Mouse (Mus musculus) embryonic facial prominence, embryonic 14.5 days (tissue): ENCODE results near the gene Gm13279. TPM values are rescaled to one million over a fixed set of nuclear protein-coding genes. Genes with fewer than 3 reads are reported as not detected.
"Not testable (repeated sequence)": the region's sequence is repeated elsewhere in the genome, so short reads cannot be mapped to it uniquely, and the experiment has no call there.

Source experiments
- ATAC-seq: fragments of 200-750 bp; cut with Nextera tagmentation; 2 replicates; pipeline ENCODE4 v1.8.0; 2017; ENCODE audit warnings: low read depth, moderate number of reproducible peaks, moderate TSS enrichment
- DNase-seq: peaks from one replicate; pipeline ENCODE4 v3.0.0-alpha.2; 2015; ENCODE audit warnings: low spot score
- H3K27ac ChIP-seq: fragments of 300-500 bp; sonication (generic); replicated peaks from 2 replicates; pipeline ENCODE4 v1.5.1; 2014; ENCODE audit warnings: low read depth, mild to moderate bottlenecking, low read length, moderate library complexity
- H3K27me3 ChIP-seq: fragments of 300-500 bp; sonication (generic); replicated peaks from 2 replicates; pipeline ENCODE4 v1.6.1; 2014; ENCODE audit warnings: low read length; ENCODE audit not compliant: control insufficient read depth, insufficient read depth
- H3K36me3 ChIP-seq: fragments of 300-500 bp; sonication (generic); 2 replicates; pipeline ENCODE4 v1.6.1; 2014; ENCODE audit warnings: low read length, mixed read lengths; ENCODE audit not compliant: control insufficient read depth, insufficient read depth
- H3K4me1 ChIP-seq: fragments of 300-500 bp; sonication (generic); 2 replicates; pipeline ENCODE4 v1.6.1; 2014; ENCODE audit warnings: antibody characterized with exemption, low read length; ENCODE audit not compliant: control insufficient read depth, insufficient read depth
- H3K4me2 ChIP-seq: fragments of 300-500 bp; sonication (generic); 2 replicates; pipeline ENCODE4 v1.6.1; 2014; ENCODE audit warnings: low read depth, mild to moderate bottlenecking, low read length, moderate library complexity, mixed read lengths
- H3K4me3 ChIP-seq: fragments of 300-500 bp; sonication (generic); 2 replicates; pipeline ENCODE4 v1.5.1; 2014; ENCODE audit warnings: low read depth, mild to moderate bottlenecking, low read length
- H3K9ac ChIP-seq: fragments of 300-500 bp; sonication (generic); 2 replicates; pipeline ENCODE4 v1.6.1; 2014; ENCODE audit warnings: low read depth, mild to moderate bottlenecking, low read length, moderate library complexity, mixed read lengths
- H3K9me3 ChIP-seq: fragments of 300-500 bp; sonication (generic); 2 replicates; pipeline ENCODE4 v1.6.1; 2016; ENCODE audit warnings: low read length; ENCODE audit not compliant: control insufficient read depth
- WGBS: fragments of 180-500 bp; shearing (Covaris S2); extraction: QIAGEN DNeasy Blood & Tissue Kit; methylation state at CpG from one replicate; pipeline ENCODE4 v1.1.7; 2014; 5-methylcytosine and 5-hydroxymethylcytosine counted together
- polyA plus RNA-seq: library from polyadenylated mRNA; unstranded; fragments of >200 nt; fragmentation: Nextera tagmentation; extraction: Ambion mirVana; gene quantifications from 2 replicates; pipeline ENCODE4 v1.2.1, GENCODE M21; 2014

The Gm13279 gene
- polyA plus RNA-seq, 1 experiment from 2014 or later: not detected

- 62% methylated on average over 6 of the region's 8 CpGs for WGBS
- ATAC-seq, DNase-seq, H3K9ac ChIP-seq, H3K36me3 ChIP-seq, H3K27me3 ChIP-seq, H3K4me2 ChIP-seq, H3K4me1 ChIP-seq, H3K9me3 ChIP-seq, H3K4me3 ChIP-seq, H3K27ac ChIP-seq: not testable (repeated sequence)
Observed at GRCm38 (mm10) chr4:88761776-88762175, 35.4 kb upstream of the Gm13279 start.

GRCm38 (mm10) chr4:88762341-88762740 is 34.9 kb upstream of the Gm13279 start:
- H3K36me3 ChIP-seq, H3K4me3 ChIP-seq, DNase-seq, H3K27me3 ChIP-seq, H3K9ac ChIP-seq, H3K4me1 ChIP-seq, H3K9me3 ChIP-seq, H3K4me2 ChIP-seq, ATAC-seq, H3K27ac ChIP-seq: not testable (repeated sequence)
- 58% methylated on average over 9 of the region's 9 CpGs for WGBS

- H3K27ac ChIP-seq: peak overlapping the region; percentile 52; the same call in 1 of the 2 replicates
- H3K36me3 ChIP-seq: not testable (repeated sequence)
Observed at GRCm38 (mm10) chr4:88763384-88764018, 33.7 kb upstream of the Gm13279 start.

GRCm38 (mm10) chr4:88773534-88773933 is 23.7 kb upstream of the Gm13279 start, which contains the start of gene Gm13290:
Gene Gm13290 (plus strand): TSS chr4:88773834.
- not testable (repeated sequence) for H3K36me3 ChIP-seq

More at GRCm38 (mm10) chr4:88763384-88764018, 33.7 kb upstream of the Gm13279 start:
- H3K9me3 ChIP-seq, H3K27me3 ChIP-seq, ATAC-seq, H3K4me1 ChIP-seq: not testable (repeated sequence)
- peak; percentile 85 for DNase-seq
- Histone ChIP-seq H3K4me3 (peak overlapping the region; percentile 35), H3K4me2 (peak overlapping the region; percentile 49), H3K9ac (peak overlapping the region; percentile 53; the same call in 1 of the 2 replicates)
- 6% methylated on average over 12 of the region's 42 CpGs for WGBS

GRCm38 (mm10) chr4:88776622-88777021 is 20.6 kb upstream of the Gm13279 start, which contains the start of gene Gm13289:
Gene Gm13289 (plus strand): TSS chr4:88776922.
- H3K4me2 ChIP-seq, H3K4me1 ChIP-seq, DNase-seq, H3K36me3 ChIP-seq, H3K4me3 ChIP-seq, H3K9ac ChIP-seq, ATAC-seq, H3K27me3 ChIP-seq, H3K9me3 ChIP-seq, H3K27ac ChIP-seq: not testable (repeated sequence)
- no CpG with 5 or more reads among the region's 29 CpGs for WGBS

More at GRCm38 (mm10) chr4:88773534-88773933, 23.7 kb upstream of the Gm13279 start, which contains the start of gene Gm13290:
- H3K9ac ChIP-seq, H3K4me2 ChIP-seq, ATAC-seq, H3K4me1 ChIP-seq, H3K9me3 ChIP-seq, H3K27ac ChIP-seq, DNase-seq, H3K27me3 ChIP-seq, H3K4me3 ChIP-seq: not testable (repeated sequence)
- no CpG with 5 or more reads among the region's 32 CpGs for WGBS

GRCm38 (mm10) chr4:88779550-88779949 is 17.6 kb upstream of the Gm13279 start, which contains the start of gene Gm13272:
Gene Gm13272 (plus strand): TSS chr4:88779850.
- not testable (repeated sequence) for ATAC-seq, H3K27ac ChIP-seq, DNase-seq, H3K9ac ChIP-seq, H3K4me1 ChIP-seq, H3K36me3 ChIP-seq, H3K4me3 ChIP-seq, H3K27me3 ChIP-seq, H3K9me3 ChIP-seq, H3K4me2 ChIP-seq
- WGBS: no CpG with 5 or more reads among the region's 29 CpGs

- not testable (repeated sequence) for H3K4me1 ChIP-seq, H3K9ac ChIP-seq, H3K4me3 ChIP-seq, H3K9me3 ChIP-seq, H3K36me3 ChIP-seq, ATAC-seq, DNase-seq, H3K27ac ChIP-seq, H3K4me2 ChIP-seq, H3K27me3 ChIP-seq
- 47% methylated on average over 10 of the region's 18 CpGs for WGBS
Observed at GRCm38 (mm10) chr4:88780320-88780719, 16.9 kb upstream of the Gm13279 start.

- peak within 1 kb of the TSS; percentile 36; the same call in 1 of the 2 replicates for H3K4me2 ChIP-seq
- H3K27me3 ChIP-seq, H3K27ac ChIP-seq, H3K36me3 ChIP-seq, H3K4me1 ChIP-seq, ATAC-seq, DNase-seq, H3K9ac ChIP-seq, H3K9me3 ChIP-seq: not testable (repeated sequence)
- H3K4me3 ChIP-seq: peak within 1 kb of the TSS; percentile 20; the same call in 1 of the 2 replicates
- 30% methylated on average over 4 of the region's 7 CpGs for WGBS
Observed at GRCm38 (mm10) chr4:88781831-88782230, 15.4 kb upstream of the Gm13279 start, which contains the start of gene Ifnz. Gene Ifnz (plus strand): TSS chr4:88782131.
